Mouse (Mus musculus): Measurements from ENCODE around the gene Npnt. TPM values are rescaled to one million over a fixed set of nuclear protein-coding genes. Genes with fewer than 3 reads are reported as not detected.

Gene Npnt
- polyA plus RNA-seq, 1 experiment: 119 TPM

GRCm38 (mm10) chr3:132868838-132869237 lies 81.3 kb downstream of the Npnt start:
- no peak overlapping the region for H3K4me3 ChIP-seq (ENCODE audit: insufficient read depth, low read depth, low read length)
- H3K27ac ChIP-seq (ENCODE audit: insufficient read depth, low read depth, low read length): no peak overlapping the region
- no peaks in the 10 kb centered on the region for H3K36me3 ChIP-seq (ENCODE audit: control insufficient read depth, insufficient read depth, low read length)
- H3K4me1 ChIP-seq (ENCODE audit: control insufficient read depth, insufficient read depth, low read length): peaks cover 34% of the 10 kb centered on the region
- no peaks in the 10 kb centered on the region for H3K27me3 ChIP-seq (replicated peaks; ENCODE audit: control insufficient read depth, insufficient read depth, low read length)
- DNase-seq: peak; percentile 57
- TF ChIP-seq POLR2A (IDR thresholded peaks at IDR 0.05; ENCODE audit: low read depth, low read length): no peak
- no peak for TF ChIP-seq CTCF (conservative IDR thresholded peaks at IDR 0.05; ENCODE audit: insufficient read depth, insufficient read length, low read depth, low read length)
- 51% methylated on average over 2 of the region's 2 CpGs for WGBS

- TF ChIP-seq POLR2A (IDR thresholded peaks at IDR 0.05; ENCODE audit: low read depth, low read length) (no peak), CTCF (conservative IDR thresholded peaks at IDR 0.05; ENCODE audit: insufficient read depth, insufficient read length, low read depth, low read length) (no peak)
- H3K36me3 ChIP-seq (ENCODE audit: control insufficient read depth, insufficient read depth, low read length): no peaks in the 10 kb centered on the region
- no peak overlapping the region for H3K27ac ChIP-seq (ENCODE audit: insufficient read depth, low read depth, low read length)
- 84% methylated on average over 3 of the region's 3 CpGs for WGBS
- peaks cover 33% of the 10 kb centered on the region for H3K4me1 ChIP-seq (ENCODE audit: control insufficient read depth, insufficient read depth, low read length)
- no peaks in the 10 kb centered on the region for H3K27me3 ChIP-seq (replicated peaks; ENCODE audit: control insufficient read depth, insufficient read depth, low read length)
- no peak for DNase-seq
- H3K4me3 ChIP-seq (ENCODE audit: insufficient read depth, low read depth, low read length): no peak overlapping the region
Measured at GRCm38 (mm10) chr3:132866984-132867383, 83.1 kb downstream of the Npnt start.

GRCm38 (mm10) chr3:132865596-132865995 lies 84.5 kb downstream of the Npnt start:
- TF ChIP-seq CTCF (conservative IDR thresholded peaks at IDR 0.05; ENCODE audit: insufficient read depth, insufficient read length, low read depth, low read length) (no peak), POLR2A (IDR thresholded peaks at IDR 0.05; ENCODE audit: low read depth, low read length) (no peak)
- Histone ChIP-seq H3K36me3 (ENCODE audit: control insufficient read depth, insufficient read depth, low read length) (no peaks in the 10 kb centered on the region), H3K4me1 (ENCODE audit: control insufficient read depth, insufficient read depth, low read length) (peaks cover 23% of the 10 kb centered on the region), H3K4me3 (ENCODE audit: insufficient read depth, low read depth, low read length) (no peak overlapping the region), H3K27ac (ENCODE audit: insufficient read depth, low read depth, low read length) (peak overlapping the region; percentile 14; the same call in 1 of the 2 replicates), H3K27me3 (replicated peaks; ENCODE audit: control insufficient read depth, insufficient read depth, low read length) (no peaks in the 10 kb centered on the region)
- 48% methylated on average over 4 of the region's 4 CpGs for WGBS
- peak; percentile 77 for DNase-seq

- H3K4me1 ChIP-seq (ENCODE audit: control insufficient read depth, insufficient read depth, low read length): peaks cover 21% of the 10 kb centered on the region
- no peak overlapping the region for H3K27ac ChIP-seq (ENCODE audit: insufficient read depth, low read depth, low read length)
- no peak overlapping the region for H3K4me3 ChIP-seq (ENCODE audit: insufficient read depth, low read depth, low read length)
- DNase-seq: no peak
- no peaks in the 10 kb centered on the region for H3K36me3 ChIP-seq (ENCODE audit: control insufficient read depth, insufficient read depth, low read length)
- no peaks in the 10 kb centered on the region for H3K27me3 ChIP-seq (replicated peaks; ENCODE audit: control insufficient read depth, insufficient read depth, low read length)
- TF ChIP-seq POLR2A (IDR thresholded peaks at IDR 0.05; ENCODE audit: low read depth, low read length) (no peak), CTCF (conservative IDR thresholded peaks at IDR 0.05; ENCODE audit: insufficient read depth, insufficient read length, low read depth, low read length) (no peak)
- 74% methylated on average over 8 of the region's 8 CpGs for WGBS
Measured at GRCm38 (mm10) chr3:132864986-132865385, 85.1 kb downstream of the Npnt start.

GRCm38 (mm10) chr3:132864329-132864919 lies 85.7 kb downstream of the Npnt start:
- peak; percentile 49 for DNase-seq
- Histone ChIP-seq H3K4me3 (ENCODE audit: insufficient read depth, low read depth, low read length) (no peak overlapping the region), H3K4me1 (ENCODE audit: control insufficient read depth, insufficient read depth, low read length) (peaks cover 17% of the 10 kb centered on the region), H3K27ac (ENCODE audit: insufficient read depth, low read depth, low read length) (no peak overlapping the region), H3K27me3 (replicated peaks; ENCODE audit: control insufficient read depth, insufficient read depth, low read length) (no peaks in the 10 kb centered on the region), H3K36me3 (ENCODE audit: control insufficient read depth, insufficient read depth, low read length) (no peaks in the 10 kb centered on the region)
- TF ChIP-seq POLR2A (IDR thresholded peaks at IDR 0.05; ENCODE audit: low read depth, low read length): no peak
- TF ChIP-seq CTCF (conservative IDR thresholded peaks at IDR 0.05; ENCODE audit: insufficient read depth, insufficient read length, low read depth, low read length): no peak
- 46% methylated on average over 14 of the region's 14 CpGs for WGBS

- TF ChIP-seq CTCF (conservative IDR thresholded peaks at IDR 0.05; ENCODE audit: insufficient read depth, insufficient read length, low read depth, low read length) (no peak), POLR2A (IDR thresholded peaks at IDR 0.05; ENCODE audit: low read depth, low read length) (no peak)
- Histone ChIP-seq H3K4me1 (ENCODE audit: control insufficient read depth, insufficient read depth, low read length) (peaks cover 13% of the 10 kb centered on the region), H3K36me3 (ENCODE audit: control insufficient read depth, insufficient read depth, low read length) (no peaks in the 10 kb centered on the region), H3K27ac (ENCODE audit: insufficient read depth, low read depth, low read length) (no peak overlapping the region), H3K4me3 (ENCODE audit: insufficient read depth, low read depth, low read length) (no peak overlapping the region), H3K27me3 (replicated peaks; ENCODE audit: control insufficient read depth, insufficient read depth, low read length) (no peaks in the 10 kb centered on the region)
- 69% methylated on average over 13 of the region's 13 CpGs for WGBS
- DNase-seq: no peak
Measured at GRCm38 (mm10) chr3:132863843-132864242, 86.2 kb downstream of the Npnt start.

GRCm38 (mm10) chr3:132860796-132861195 lies 89.3 kb downstream of the Npnt start:
- H3K27me3 ChIP-seq (replicated peaks; ENCODE audit: control insufficient read depth, insufficient read depth, low read length): no peaks in the 10 kb centered on the region
- H3K27ac ChIP-seq (ENCODE audit: insufficient read depth, low read depth, low read length): no peak overlapping the region
- H3K36me3 ChIP-seq (ENCODE audit: control insufficient read depth, insufficient read depth, low read length): no peaks in the 10 kb centered on the region
- TF ChIP-seq POLR2A (IDR thresholded peaks at IDR 0.05; ENCODE audit: low read depth, low read length) (no peak), CTCF (conservative IDR thresholded peaks at IDR 0.05; ENCODE audit: insufficient read depth, insufficient read length, low read depth, low read length) (no peak)
- peaks cover 12% of the 10 kb centered on the region; the same call in 1 of the 2 replicates for H3K4me1 ChIP-seq (ENCODE audit: control insufficient read depth, insufficient read depth, low read length)
- WGBS: 57% methylated on average over 8 of the region's 8 CpGs
- H3K4me3 ChIP-seq (ENCODE audit: insufficient read depth, low read depth, low read length): no peak overlapping the region
- DNase-seq: peak; percentile 81
